Mouse (Mus musculus) cortical plate, adult 2 months (tissue): Measurements from ENCODE around the gene Tcf12. TPM values are rescaled to one million over a fixed set of nuclear protein-coding genes. Genes with fewer than 3 reads are reported as not detected.

ENCODE experiments used
- H3K27ac ChIP-seq: fragments of 200-500 bp; 2 replicates; pipeline ENCODE4 v1.5.1; 2012; ENCODE audit warnings: low read length, control low read depth, inconsistent platforms; ENCODE audit not compliant: insufficient read depth
- H3K4me1 ChIP-seq: fragments of 200-500 bp; 2 replicates; pipeline ENCODE4 v1.6.1; 2011; ENCODE audit warnings: low read length; ENCODE audit not compliant: control insufficient read depth, insufficient read depth
- H3K4me3 ChIP-seq: fragments of 200-500 bp; 2 replicates; pipeline ENCODE4 v1.5.1; 2011; ENCODE audit warnings: mild to moderate bottlenecking, low read length, control low read depth; ENCODE audit not compliant: insufficient read depth
- CTCF ChIP-seq: fragments of 200-500 bp; IDR thresholded peaks from 2 replicates; pipeline ENCODE4 v1.5.1; 2011; ENCODE audit warnings: mild to moderate bottlenecking, control low read depth, low read length; ENCODE audit not compliant: insufficient read depth; ENCODE audit errors: extremely low read depth
- POLR2A ChIP-seq: fragments of 200-500 bp; IDR thresholded peaks from 2 replicates; pipeline ENCODE4 v1.6.1; 2011; ENCODE audit warnings: mild to moderate bottlenecking, low read length, control low read depth; ENCODE audit not compliant: insufficient read depth; ENCODE audit errors: extremely low read depth
- polyA plus RNA-seq: library from polyadenylated mRNA; depleted of rRNA; stranded (reverse); fragments of >200 nt; gene quantifications from 2 replicates; pipeline ENCODE4 v1.2.3, GENCODE M21; 2012

The Tcf12 gene
- polyA plus RNA-seq, 1 experiment: 42.5 TPM

GRCm38 (mm10) chr9:71964039-71964438, 147.6 kb downstream of the Tcf12 start:
- no peak for TF ChIP-seq POLR2A
- no peak for TF ChIP-seq CTCF
- Histone ChIP-seq H3K4me1 (peaks cover 1% of the 10 kb centered on the region; the same call in 1 of the 2 replicates), H3K4me3 (no peak overlapping the region), H3K27ac (no peak overlapping the region)

GRCm38 (mm10) chr9:71960026-71960396, 151.7 kb downstream of the Tcf12 start:
- peak overlapping the region; percentile 26 for H3K4me3 ChIP-seq
- peak overlapping the region; percentile 13; the same call in 1 of the 2 replicates for H3K27ac ChIP-seq
- H3K4me1 ChIP-seq: peaks cover 1% of the 10 kb centered on the region
- no peak for TF ChIP-seq CTCF
- no peak for TF ChIP-seq POLR2A

DNA sequence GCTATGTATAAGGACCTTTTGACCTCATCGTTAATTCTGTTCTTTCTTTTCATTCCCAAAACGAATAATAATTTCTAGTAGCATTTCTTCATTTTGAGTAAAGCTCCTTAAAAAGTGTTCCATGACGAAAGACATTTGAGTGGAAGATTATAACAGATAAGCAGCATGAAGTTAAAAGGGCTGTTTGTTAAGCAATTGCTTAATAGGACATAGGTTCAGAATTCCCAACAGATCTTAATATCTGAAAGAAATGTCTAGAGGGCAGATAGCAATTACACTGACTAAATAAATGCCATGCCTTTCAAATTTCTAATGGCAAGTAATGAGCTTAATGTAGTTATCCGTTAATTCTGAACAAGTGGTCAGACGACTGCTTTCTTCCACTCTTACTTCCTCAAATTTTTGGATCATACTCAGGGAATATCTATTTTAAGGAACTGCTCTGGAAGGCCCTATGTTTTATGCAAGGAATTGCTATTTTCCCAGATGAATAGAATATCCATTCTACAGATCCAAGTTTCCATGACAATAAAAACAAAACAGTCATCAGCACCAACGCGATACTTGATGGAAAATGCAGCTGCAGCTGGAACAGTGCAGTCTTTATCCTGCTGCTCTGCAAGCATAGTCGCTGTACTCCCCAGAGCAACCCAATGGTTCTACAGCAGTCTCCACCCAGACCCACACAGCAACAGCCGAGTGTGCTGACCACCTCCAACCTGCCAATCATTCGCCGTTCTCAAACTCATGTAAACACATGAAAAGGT, 152.2 kb downstream of the Tcf12 start:
- Histone ChIP-seq H3K27ac (peak overlapping the region; percentile 13; the same call in 1 of the 2 replicates), H3K4me1 (peaks cover 1% of the 10 kb centered on the region), H3K4me3 (peak overlapping the region; percentile 26)

GRCm38 (mm10) chr9:71953217-71953616, 158.5 kb downstream of the Tcf12 start:
- TF ChIP-seq POLR2A (no peak), CTCF (no peak)
- Histone ChIP-seq H3K4me1 (peaks cover 2% of the 10 kb centered on the region), H3K27ac (no peak overlapping the region), H3K4me3 (no peak overlapping the region)

More for the DNA sequence above, 152.2 kb downstream of the Tcf12 start:
- TF ChIP-seq CTCF (no peak), POLR2A (no peak)

DNA sequence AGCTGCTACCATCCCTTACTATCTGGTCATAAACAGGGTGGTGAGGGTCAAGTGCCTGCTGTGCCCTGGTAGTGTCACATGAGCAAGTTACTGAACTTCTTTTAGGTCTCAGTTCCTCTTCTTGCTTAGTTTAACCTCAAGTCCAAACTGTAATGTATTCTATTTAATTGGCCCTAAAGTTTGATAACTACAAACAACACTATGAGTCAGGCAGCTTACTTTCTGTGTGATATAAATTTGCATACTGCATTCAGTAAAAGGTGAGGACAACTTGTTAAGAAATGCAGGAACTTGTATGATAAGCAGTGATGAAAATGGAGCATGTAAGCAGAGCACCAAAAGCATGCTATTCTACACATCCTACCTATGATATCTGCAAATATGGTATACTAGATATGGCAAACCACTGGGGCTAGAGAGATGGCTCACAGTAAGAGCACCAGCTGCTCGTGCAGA, 159.0 kb downstream of the Tcf12 start:
- no peak overlapping the region for H3K4me3 ChIP-seq
- H3K27ac ChIP-seq: no peak overlapping the region
- H3K4me1 ChIP-seq: peaks cover 2% of the 10 kb centered on the region
- TF ChIP-seq POLR2A (no peak), CTCF (no peak)

DNA sequence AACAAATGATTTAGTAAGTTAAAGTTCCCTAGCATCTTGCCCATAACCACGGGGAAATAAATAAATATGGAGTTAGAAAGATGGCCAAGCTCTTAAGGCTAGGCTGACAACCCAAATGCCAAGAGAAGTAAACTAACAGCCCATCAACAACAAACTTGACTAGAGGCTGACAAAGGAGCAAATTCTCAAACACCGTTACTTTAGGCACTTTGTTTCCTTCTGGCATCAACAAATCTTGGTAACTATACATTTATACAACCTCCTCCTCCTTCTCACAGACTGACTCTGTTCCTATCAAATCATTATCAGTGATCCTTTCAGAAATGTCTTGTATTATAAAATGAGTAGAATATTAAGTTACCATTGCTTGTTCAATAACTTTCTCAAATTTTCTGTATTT, 159.7 kb downstream of the Tcf12 start:
- no peak for TF ChIP-seq POLR2A
- no peak for TF ChIP-seq CTCF
- Histone ChIP-seq H3K4me3 (no peak overlapping the region), H3K4me1 (peaks cover 2% of the 10 kb centered on the region), H3K27ac (no peak overlapping the region)

- no peak overlapping the region for H3K27ac ChIP-seq
- TF ChIP-seq POLR2A: no peak
- TF ChIP-seq CTCF: no peak
Observed at GRCm38 (mm10) chr9:71951341-71951740, 160.3 kb downstream of the Tcf12 start.

GRCm38 (mm10) chr9:71944801-71945200, 166.9 kb downstream of the Tcf12 start:
- Histone ChIP-seq H3K4me3 (no peak overlapping the region), H3K27ac (no peak overlapping the region), H3K4me1 (no peaks in the 10 kb centered on the region)
- no peak for TF ChIP-seq POLR2A
- TF ChIP-seq CTCF: no peak

More at GRCm38 (mm10) chr9:71951341-71951740, 160.3 kb downstream of the Tcf12 start:
- Histone ChIP-seq H3K4me3 (no peak overlapping the region), H3K4me1 (peaks cover 2% of the 10 kb centered on the region)

DNA sequence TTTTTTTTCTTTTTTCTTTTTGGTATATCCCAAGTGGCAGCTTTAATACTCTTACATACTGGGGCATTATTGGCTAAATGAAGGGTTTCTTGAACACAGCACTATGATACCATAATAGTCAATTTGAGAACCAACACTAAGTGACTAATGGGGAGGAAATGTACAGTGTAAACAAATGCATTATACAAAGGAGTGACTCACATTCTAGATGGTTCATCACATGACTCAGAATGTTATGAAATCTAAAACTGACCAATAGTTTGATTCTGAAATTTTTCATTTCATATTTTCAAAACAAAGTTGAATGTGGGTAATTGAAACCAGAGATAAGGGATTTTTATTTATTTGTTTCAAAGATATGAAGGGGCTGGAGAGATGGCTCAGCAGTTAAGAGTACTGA, 169.2 kb downstream of the Tcf12 start:
- Histone ChIP-seq H3K4me1 (no peaks in the 10 kb centered on the region), H3K27ac (no peak overlapping the region), H3K4me3 (no peak overlapping the region)
- TF ChIP-seq POLR2A (no peak), CTCF (no peak)

- Histone ChIP-seq H3K27ac (no peak overlapping the region), H3K4me3 (no peak overlapping the region), H3K4me1 (no peaks in the 10 kb centered on the region)
- no peak for TF ChIP-seq POLR2A
- no peak for TF ChIP-seq CTCF
Observed at GRCm38 (mm10) chr9:71940016-71940415, 171.7 kb downstream of the Tcf12 start.

- Histone ChIP-seq H3K4me1 (no peaks in the 10 kb centered on the region), H3K4me3 (no peak overlapping the region), H3K27ac (no peak overlapping the region)
- TF ChIP-seq CTCF (no peak), POLR2A (no peak)
Observed at GRCm38 (mm10) chr9:71936199-71936598, 175.5 kb downstream of the Tcf12 start.
